Mouse (Mus musculus): Measurements from ENCODE around the gene Pbrm1.

Gene Pbrm1

DNA sequence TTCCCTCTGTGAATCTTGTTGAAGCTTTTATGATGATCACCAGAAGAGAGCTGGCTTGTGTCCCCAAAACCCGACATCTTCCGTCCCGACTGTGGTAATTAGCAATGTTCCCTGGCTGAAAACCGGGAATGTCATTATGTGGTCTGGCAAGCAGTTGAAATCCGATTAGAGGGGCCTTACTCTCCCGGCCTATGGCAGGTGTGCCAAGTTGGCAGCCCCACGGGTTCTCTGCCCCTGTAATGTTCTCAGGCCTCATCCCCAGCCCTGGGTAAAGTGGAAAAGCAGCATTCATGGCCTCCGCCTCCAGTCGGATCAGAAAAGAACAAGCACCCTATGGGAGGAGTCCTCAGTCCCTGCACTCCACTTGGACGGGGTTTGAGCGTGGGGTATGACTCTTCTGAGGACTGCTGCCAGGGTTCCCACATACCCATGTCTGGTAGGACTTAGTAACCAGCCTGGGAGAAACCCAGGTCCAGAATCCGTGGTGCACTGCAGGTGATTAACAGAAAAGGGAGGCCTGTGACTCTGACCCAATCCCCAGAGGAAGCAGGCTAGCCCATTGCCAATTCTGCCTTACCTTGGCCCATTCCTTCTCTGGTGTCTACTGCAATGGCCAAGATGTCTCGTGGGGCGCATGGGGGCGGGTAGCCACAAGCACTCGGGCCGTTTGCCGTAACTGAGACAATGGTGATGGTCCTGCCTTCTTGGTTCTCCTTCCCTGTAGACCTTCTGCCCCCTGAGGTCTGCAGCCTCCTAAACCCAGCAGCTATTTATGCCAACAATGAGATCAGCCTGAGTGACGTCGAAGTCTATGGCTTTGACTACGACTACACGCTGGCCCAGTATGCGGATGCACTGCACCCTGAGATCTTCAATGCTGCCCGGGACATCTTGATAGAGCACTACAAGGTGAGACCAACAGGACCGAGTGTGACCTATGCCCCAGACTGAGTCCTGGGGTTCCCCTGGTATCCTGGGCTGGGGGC is 115.4 kb downstream of the Pbrm1 start:
- no peak for DNase-seq

DNA sequence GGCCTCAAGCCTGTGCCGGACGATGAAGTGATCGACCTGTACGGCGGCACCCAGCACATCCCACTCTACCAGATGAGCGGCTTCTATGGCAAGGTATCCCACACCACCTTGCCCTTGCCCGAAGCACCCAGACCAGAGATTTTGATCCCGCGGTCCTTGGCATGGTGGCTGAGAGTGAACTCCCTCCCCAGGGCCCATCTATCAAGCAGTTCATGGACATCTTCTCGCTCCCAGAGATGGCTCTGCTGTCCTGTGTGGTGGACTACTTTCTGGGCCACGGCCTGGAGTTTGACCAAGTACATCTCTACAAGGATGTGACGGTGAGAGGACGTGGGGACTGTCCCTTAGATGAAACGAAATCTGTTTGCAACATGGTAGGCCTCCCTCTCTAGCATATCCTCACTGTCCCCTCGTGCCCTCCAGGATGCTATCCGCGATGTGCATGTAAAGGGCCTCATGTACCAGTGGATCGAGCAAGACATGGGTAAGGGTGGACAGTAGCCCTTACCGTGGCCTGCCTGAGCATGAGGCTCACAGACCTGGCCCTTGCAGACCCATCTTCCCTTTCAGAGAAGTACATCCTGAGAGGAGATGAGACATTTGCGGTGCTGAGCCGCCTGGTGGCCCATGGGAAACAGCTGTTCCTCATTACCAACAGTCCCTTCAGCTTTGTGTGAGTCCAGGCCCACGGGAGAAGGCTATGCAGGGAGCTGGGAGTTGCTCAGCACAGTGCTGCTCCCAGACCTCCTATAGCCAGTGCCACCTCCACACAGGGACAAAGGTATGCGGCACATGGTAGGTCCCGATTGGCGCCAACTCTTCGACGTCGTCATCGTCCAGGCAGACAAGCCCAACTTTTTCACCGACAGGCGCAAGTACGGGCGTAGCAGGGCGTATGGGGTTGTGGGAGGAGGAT is 116.8 kb downstream of the Pbrm1 start:
- no peak for DNase-seq

DNA sequence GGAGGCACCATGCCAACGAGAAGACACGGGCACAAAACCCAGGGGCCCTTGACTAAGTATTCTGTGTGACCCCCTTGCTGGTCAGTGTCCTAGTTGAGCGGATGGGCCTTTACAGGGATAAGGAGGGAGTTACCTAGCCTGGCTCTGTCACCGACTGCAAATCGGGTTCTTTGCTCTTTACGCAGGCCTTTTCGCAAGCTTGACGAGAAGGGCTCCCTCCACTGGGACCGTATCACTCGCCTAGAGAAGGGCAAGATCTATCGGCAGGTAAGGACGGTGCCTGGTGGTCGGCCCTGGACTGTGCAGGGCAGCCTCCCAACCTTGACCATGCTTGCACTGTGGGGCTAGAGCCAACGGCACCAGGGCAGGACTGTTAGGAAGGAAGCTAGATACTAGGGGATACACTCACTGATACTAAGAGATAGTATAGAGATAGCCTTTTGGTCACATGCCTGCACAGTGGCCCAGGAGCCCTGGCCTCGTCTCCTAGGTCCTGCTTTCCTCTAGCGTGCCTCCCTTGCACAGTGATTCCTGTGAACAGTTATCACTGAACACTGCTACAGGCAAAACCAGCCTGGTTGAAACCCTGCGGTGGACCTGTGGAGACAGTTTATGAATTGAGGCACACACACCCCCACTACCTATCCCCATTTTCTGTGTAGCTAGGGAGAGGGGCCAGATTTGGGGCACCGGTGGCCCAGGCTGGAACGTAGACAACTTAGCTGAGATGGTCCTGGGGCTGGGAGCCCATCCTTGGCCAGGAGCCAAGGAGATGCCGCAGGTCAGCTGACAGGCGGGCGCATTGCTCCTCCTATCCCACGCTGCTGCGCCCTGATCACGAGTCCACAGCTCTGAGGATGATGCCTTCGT is 117.7 kb downstream of the Pbrm1 start:
- no peak for DNase-seq

DNA sequence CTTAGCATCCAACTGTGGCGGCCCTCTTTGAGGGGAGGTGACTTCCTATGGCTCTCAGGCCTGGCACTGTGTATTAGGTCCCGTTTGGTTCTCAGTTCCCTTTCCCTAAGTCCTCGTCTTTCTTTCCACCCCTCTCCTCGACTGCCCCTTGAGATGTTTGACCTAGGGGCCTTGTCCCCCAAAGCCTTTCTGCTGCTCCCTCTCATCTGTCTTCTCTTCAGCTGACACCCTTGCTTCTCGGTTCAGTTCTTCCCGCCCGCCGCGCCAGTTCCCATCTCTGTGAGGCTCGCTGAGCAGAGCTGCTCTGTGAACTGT is 118.3 kb downstream of the Pbrm1 start:
- DNase-seq: no peak

DNA sequence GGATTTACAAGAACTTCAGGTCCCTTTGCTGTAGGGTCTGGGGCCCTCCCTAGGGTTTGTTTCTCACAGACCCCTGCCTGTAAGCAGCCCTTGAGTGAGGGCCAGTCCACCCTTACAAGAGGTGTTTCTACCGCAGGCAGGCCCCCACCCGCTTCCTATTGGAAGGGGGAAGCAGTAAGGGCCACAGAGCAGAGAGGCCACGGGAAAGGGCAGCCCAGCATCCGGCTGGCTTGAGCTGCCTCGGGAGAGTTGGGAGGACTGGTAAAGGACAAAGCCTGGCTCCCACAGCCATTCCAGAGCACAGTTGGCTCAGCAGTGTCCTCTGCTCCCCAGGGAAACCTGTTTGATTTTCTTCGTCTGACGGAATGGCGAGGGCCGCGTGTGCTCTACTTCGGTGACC is 118.9 kb downstream of the Pbrm1 start:
- DNase-seq: no peak

DNA sequence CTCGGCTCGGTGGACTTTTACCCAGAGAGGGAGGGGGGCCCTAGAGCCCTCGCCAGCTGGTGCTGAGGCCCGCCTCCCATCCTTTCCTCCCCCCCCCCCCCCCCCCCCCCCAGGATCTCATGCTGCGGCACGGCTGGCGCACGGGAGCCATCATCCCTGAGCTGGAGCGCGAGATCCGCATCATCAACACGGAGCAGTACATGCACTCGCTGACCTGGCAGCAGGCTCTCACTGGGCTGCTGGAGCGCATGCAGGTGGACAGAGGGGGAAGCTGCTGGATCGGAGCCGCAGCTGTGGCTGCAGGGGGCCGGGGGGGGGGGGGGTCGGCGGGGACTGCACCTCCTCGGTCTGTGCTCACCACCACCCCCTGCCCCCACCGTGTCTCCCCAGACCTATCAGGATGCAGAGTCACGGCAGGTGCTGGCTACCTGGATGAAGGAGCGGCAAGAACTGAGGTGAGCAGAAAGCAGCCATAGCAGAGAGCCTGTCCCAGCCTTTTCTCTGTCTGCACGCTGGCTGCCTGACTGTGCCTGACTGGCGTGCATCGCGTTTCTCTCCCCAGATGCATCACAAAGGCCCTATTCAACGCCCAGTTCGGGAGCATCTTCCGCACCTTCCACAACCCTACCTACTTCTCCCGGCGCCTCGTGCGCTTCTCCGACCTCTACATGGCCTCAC is 119.4 kb downstream of the Pbrm1 start:
- no peak for DNase-seq

DNA sequence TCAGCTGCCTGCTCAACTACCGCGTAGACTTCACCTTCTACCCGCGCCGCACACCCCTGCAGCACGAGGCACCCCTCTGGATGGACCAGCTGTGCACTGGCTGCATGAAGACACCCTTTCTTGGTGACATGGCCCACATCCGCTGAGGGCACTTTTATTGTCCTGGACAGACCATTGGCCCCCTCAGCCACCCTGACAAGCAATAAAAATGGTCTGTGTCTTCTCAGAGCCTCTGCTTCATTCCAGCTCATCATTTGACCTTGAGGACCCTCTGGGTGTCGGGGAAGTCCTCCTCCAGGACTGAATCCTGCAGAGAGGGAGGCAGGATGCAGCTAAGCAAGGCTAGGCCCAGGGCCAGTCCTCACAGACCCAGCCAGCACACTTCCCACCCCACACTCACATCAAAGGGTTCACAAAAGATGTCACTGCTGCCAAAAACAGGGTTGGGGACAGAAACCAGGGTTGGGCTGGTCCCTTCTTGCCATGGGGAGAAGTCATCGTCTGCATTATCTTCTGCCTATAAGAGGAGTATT is 120.0 kb downstream of the Pbrm1 start:
- DNase-seq: no peak

DNA sequence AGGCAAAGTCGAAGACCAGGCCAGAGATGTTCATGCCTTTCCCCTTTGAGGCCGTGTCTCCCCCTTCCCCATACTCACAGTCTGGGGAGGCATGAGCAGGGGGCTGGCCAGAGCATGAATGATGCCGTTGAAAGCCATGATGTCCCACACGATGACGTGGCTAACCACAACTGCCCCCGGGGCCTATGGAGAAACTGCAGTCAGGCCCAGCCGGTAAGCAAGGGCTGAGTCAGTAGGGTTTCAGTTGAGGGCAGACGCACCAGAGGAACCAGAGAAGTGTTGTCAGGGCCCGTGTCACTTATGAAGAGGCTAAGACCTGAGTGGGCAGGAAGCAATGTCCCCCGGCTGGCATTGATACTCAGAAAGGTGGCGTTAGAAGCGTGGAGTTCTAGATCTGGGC is 120.7 kb downstream of the Pbrm1 start:
- DNase-seq: no peak

DNA sequence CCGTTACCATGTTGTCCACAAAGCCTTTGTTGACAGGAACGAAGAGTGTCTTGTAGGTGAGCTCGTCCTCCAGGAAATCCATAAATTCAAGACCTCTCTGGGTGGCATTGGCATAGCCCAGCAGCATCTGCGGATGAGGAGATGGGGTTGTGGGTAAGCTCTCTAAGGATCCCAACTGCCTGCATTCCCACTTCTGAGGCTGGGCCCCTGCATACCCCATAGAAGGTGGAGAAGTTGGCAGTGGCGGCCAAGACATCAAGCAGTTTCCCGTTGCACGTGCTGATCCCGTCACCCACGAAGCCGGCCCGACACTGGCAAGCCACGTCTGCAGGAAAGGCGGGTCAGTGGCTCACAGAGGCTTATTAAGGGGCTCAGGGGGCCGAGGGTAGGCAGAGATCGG is 121.2 kb downstream of the Pbrm1 start:
- DNase-seq: no peak

DNA sequence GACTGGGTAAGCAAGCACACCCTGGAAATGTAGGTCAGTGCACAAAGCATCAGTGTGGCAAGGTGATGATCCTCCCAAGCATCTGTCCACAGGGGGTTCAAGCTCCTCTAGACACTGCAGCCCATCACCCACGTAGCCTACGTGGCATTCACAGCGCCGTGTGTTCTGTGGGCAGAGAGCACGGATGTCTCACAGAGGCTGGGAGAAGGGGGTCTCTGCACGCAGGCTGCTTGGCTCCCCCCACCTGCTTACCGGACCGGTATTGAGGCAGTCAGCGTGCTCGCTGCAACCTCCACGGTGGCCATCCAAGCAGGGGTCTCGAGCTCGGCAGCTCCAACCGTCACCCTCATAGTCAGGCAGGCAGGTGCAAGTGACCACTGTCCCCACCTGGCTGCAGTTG is 122.1 kb downstream of the Pbrm1 start:
- no peak for DNase-seq

DNA sequence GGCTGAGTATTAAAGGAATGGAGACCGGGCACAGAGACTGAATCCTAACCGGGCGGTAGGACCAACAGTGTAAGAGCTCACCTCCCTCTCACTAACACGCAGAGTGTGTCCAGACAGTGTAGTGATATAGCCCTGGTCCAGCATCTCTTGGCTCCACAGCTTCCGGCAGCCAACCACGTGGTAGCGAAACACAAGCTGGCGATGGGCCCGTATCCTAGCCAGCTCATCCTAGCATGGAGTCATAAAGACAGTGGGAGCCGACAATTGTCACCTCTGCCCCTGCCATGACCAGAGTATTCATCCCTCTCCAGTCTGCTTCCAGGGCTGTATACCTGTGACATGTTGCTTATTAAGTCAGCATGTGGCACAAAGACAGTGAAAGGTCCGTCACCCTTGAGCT is 126.8 kb downstream of the Pbrm1 start:
- DNase-seq: no peak

DNA sequence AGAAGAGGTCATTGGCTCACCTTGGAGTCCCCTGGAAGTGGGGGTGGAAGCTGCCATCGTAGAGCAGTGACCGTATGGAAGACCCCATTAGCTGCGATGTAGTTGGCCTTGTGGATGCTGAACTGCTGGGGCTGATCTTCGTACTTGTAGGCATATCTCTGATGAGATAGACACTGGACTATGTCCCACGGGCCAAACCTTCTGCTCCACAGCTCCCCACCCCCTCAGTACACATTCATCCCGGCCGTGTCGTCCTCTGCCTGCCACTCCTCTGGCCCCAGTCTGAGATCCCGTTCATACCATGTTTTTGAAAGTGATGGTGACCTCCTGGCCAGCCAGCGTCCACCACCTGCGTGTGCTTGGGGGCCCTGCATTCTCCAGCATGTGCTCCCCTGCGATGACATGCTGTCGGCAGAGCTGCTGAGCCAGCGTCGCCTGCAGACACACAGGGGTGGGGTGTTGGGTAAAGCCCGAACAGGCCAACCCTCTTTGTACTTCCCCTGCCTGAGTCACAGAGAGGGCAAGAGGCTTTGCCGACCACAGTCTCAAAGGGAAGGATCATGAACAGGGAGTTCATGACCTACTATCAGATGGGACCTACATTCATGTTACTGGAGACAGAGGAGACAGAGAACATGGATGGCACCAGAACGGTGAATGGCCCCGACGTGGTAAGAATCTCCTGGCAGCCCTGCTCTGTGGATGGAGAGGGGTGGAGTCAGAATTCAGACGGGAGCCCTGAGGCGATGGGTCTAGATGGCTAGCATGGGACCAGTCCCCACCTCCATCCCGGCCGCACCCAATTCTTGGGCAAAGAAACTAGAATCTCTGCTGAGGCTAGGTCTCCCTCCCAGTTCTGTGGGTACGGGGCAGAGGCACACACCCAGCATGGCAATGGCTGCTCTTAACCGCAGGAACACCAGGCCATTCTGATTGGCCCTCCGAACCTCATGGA is 141.5 kb downstream of the Pbrm1 start:
- no peak for DNase-seq

DNA sequence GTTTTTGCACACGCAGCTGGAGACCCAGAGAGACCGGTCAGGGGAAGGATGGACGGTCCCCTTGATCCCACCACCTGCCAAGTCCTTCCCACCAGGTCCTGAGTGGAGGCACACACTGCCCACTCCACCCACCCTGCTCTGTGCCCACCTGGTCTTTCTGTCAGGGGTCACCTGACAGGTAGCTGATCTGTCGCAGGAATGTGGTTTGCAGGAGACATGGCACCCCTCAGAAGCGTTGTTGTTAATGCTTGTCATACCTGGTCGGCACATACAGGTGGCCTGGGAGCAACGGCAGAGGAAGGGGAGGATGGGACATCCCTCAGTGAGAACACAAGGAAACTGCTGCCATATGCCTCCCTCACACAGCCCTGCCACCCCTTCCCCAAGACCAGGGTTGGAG is 142.3 kb downstream of the Pbrm1 start:
- no peak for DNase-seq

DNA sequence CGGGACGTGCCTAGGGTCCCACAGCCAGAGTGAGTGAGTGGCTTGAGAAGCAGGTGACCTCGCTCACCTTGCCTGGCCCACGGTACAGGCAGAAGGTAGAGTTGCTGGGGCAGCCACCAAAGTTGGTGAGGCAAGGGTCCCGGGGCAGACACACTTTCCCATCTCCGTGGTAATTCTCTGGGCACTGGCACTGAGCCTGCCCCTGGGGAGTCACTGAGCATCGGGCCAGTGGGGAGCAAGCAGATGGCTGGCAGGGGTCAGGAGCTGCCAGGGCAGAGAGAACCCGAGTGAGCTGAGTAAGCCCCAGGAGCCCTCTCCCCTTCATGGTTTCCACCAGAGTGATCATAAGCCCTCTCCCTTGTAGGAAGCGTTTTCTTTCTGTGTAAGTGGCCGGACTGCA is 142.7 kb downstream of the Pbrm1 start:
- no peak for DNase-seq

DNA sequence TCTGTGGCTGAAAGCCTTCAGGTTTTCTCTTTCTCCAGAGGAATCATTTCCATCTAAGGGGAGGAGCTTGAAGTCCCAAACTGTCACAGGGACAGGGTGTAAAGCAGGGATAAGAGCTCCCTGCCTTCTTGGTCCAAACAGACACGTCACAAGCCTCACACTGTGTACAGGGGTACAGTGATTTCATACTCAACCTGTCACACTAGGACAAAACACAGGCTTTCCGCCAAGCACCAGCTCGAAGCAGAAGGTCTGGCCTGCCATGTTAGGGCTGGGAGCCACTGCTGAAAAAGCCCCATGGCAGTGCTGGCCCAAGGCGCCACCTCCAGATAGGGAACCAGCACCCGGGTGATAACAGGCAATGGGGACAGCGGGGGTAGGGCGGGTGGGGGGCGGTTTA is 145.1 kb downstream of the Pbrm1 start:
- DNase-seq: no peak

DNA sequence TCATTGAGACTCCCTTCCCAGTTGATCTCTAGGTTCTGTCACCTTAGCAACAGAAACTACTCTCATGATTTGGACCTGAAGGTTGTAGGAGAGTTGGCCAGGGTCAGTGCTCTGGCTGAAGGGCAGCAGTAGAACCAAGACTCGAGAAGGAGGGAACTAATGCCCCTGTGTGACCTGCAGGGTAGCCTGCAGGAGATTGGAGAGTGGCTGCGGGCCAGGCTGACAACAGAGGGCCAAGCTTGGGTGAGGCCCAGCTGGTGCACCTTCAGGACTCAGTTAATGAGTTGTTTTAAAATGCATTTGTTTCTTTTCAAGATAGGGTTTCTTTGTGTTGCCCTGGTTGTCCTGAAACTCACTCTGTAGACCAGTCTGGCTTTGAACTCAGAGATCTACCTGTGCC is 146.1 kb downstream of the Pbrm1 start:
- DNase-seq: no peak

DNA sequence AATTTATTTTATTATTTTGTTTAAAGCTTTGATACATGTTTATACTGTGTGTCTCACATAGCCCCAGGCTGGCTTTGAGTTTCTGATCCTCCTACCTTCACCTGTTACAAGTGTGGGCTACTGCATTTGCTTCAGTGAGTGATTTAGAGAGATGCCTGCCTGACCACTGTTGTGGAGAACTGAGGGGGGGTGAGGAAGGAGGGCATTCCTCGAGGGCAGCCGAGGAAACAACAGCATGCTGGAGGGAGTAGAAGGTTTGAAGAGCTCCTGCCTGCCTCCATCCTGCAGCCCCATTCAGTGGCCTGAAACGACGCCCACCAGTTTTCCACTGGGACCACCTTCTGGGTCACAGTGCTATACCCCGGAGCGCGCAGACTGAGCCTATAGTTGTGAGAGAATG is 146.5 kb downstream of the Pbrm1 start:
- no peak for DNase-seq

DNA sequence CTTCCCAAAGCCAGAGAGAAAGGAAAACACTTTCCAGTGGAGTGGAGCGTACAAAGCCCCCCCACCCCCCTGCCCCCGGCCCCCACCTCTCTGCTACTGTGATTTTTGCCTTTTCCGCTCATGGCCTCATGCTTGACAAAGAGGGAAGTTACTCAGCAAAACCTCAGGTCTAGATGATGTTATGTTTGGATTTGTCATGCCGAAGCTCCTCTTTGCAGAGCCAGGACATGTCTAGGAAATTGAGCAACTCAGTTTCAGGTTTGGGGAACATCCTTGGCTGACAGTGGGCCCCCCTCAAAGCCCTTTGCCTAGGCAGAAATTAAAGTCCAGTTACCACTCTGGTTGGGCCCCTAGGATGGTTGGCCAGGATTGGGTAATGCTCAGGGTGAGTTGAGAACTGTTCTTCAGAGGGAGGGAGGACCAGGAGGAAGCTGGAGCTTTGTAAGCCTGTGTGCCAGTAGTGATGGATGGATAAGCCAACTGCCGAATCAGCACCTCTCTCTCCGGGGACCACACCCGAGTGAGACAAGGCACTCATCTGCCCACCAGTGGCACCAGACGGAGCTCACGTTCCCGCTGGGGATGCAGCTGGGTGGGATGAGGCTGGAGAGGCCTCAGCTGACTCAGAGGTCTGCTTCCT is 147.2 kb downstream of the Pbrm1 start:
- DNase-seq: no peak

DNA sequence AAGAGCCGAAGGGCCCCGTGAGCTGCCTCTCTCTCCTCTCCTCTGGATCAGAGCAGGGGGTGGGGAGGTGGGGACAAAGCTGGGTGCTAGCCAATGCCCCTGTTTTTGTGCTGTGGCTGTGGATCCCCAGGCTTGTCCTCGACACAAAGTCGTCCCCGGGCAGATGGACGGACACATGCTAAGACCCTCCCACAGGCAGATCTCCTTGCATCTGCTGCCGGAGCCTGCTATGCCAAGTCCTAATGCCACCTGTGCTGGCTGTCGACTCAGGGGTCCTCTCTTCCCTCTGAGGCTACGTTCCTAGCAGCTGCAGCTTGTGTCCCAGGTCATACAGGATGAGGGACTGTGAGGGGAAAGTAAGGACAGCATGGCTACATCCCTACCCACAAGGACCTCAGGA is 147.9 kb downstream of the Pbrm1 start:
- no peak for DNase-seq

DNA sequence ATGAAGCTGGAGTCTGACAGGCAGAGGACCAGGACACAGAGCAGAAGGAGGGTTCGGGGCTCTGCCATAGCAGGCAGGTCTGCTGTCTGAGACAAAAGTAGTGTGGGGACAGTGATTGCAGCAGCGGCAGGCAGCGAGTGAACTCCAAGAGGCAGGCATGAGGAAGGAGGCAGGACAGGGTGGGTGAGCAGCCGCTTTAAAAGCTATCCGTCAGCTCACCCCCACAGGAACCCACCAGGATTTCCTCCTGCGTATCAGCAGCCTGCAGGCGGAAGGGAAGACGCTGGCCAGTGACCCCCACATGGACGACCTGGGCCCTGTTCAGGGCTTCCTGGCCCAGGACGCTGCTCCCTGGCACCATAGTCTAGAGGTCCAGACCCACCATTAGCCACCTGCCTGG is 149.5 kb downstream of the Pbrm1 start, which contains the start of gene Stab1:
TSS of gene Stab1 (minus strand) at position 217 of the 400 bp plus-strand sequence.
- DNase-seq: no peak
